Mouse (Mus musculus) ES-Bruce4 (cell line): ENCODE measurements at regions not wholly inside any gene's neighbourhood (a gene's known extent, or its start where the extent isn't known, plus 50 kb on each side); places are given as distances from the start of the nearest gene placed in this dataset.

Experiments
- CTCF ChIP-seq: IDR thresholded peaks from one replicate; pipeline ENCODE4 v1.8.1; 2011; ENCODE audit warnings: low read depth, low read length
- EP300 ChIP-seq: IDR thresholded peaks from 2 replicates; pipeline ENCODE4 v1.6.1; 2011; ENCODE audit warnings: low read depth, low read length; ENCODE audit not compliant: insufficient read depth
- POLR2A ChIP-seq: IDR thresholded peaks from one replicate; pipeline ENCODE4 v1.8.1; 2011; ENCODE audit warnings: low read length; ENCODE audit not compliant: insufficient read depth

DNA sequence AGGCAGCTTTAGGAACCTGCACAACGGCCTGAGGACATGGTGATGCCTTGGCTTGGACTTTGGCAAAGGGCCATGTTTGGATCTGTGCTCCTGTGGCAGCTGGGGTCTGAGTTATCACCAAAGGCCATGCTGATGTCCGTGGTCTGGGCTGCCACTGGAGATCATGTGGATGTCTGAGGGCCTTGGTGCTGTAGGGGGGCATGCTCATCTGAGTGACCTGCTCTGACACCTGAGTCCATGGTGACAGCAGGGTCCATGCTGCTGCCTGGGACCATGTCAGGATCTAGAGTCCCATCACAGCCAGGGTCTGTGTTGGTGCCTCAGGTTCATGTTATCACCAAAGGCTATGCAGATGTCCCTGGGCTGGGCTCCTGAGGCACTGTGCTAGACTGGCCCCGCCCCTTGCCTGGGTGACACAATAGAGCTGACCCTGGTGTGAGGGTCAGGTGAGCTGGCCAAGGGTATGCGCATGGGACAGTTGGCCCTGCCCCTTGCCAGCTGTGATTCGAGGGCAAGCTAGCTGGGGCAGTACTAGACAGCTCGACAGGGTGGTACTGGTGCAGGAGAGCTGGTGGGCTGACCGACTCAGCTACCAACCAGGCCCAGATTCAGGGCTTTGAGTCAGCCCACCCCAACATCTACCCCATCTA, 77.0 kb upstream of the Rcn1 start:
- TF ChIP-seq CTCF (no peak), POLR2A (no peak), EP300 (peak; percentile 68; the same call in 1 of the 2 replicates)
